Mouse (Mus musculus) spleen, adult 2 months (tissue): ENCODE measurements around the gene Fcgrt.

Experiments
- CTCF ChIP-seq: fragments of 200-500 bp; IDR thresholded peaks from 2 replicates; pipeline ENCODE4 v1.5.1; 2011; ENCODE audit warnings: mild to moderate bottlenecking, inconsistent platforms; ENCODE audit not compliant: insufficient read depth, insufficient read length, insufficient replicate concordance; ENCODE audit errors: extremely low read depth
- POLR2A ChIP-seq: fragments of 200-500 bp; IDR thresholded peaks from 2 replicates; pipeline ENCODE4 v1.6.1; 2011; ENCODE audit warnings: low read depth, low read length, inconsistent platforms

GRCm38 (mm10) chr7:45073171-45073707 lies 30.4 kb downstream of the Fcgrt start:
- no peak for TF ChIP-seq CTCF
- no peak for TF ChIP-seq POLR2A
